ENCODE assay signal across 22 mouse cellular contexts in the genomic region with DNA sequence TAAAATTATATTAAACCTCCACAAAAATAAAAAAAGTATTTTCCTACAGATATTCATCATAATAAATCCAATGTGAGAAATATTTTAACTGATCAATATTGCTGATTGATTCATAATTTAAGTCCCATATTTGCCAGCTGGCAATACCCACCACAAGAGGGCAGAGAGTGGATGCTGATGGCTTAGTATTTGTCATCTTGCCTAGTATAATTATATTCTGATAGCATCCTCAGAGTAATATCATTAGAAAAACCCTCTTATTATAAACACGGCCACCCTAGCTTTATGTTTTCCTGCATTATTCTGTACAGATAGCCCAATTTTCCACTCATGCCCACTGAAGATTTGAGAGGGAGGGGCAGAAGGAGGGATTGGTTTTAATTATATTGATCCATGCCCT.
DNase-seq lines count a peak whose midpoint lies in the region; ATAC-seq and TF ChIP-seq lines count a peak whose summit lies in the region.
"Had no signal": no experiment of that assay in that cellular context is flagged by ENCODE, and none has a peak within 500 bp of the region (broad histone marks: within the 10 kb centered on the region; RNA-seq: fewer than 3 reads in every experiment).

No protein-coding gene starts in this region.

- H3K27me3 ChIP-seq in heart, postnatal 0 days (ENCODE audit: control insufficient read depth, insufficient read depth, low read length) = no peaks in the 10 kb centered on the region
- H3K27me3 ChIP-seq in forebrain, embryonic 15.5 days = no peaks in the 10 kb centered on the region
- H3K27me3 ChIP-seq: heart, embryonic 13.5 days; hindbrain, embryonic 13.5 days; intestine, embryonic 15.5 days; limb, embryonic 12.5 days; megakaryocyte, embryonic 14.5 days; midbrain, embryonic 15.5 days had no signal

- no peak overlapping the region for H3K4me2 ChIP-seq in heart, postnatal 0 days (ENCODE audit: low read depth, low read length)
- no peak overlapping the region for H3K4me2 ChIP-seq in forebrain, embryonic 15.5 days (replicated peaks)
- H3K4me2 ChIP-seq: heart, embryonic 13.5 days; hindbrain, embryonic 13.5 days; intestine, embryonic 15.5 days; limb, embryonic 12.5 days; liver, embryonic 11.5 days; midbrain, embryonic 15.5 days had no signal

- 69% methylated on average over 1 of the region's 1 CpGs for WGBS in heart, postnatal 0 days
- WGBS in forebrain, embryonic 15.5 days = 48% methylated on average over 1 of the region's 1 CpGs

- TF ChIP-seq CTCF in heart, postnatal 0 days (IDR thresholded peaks at IDR 0.05; ENCODE audit: low read depth) = peak; percentile 17; the same call in 1 of the 2 replicates
- peak; percentile 36 for TF ChIP-seq CTCF in left cerebral cortex, adult 2 months (IDR thresholded peaks at IDR 0.05)
- TF ChIP-seq CTCF in brain, embryonic 14.5 days (IDR thresholded peaks at IDR 0.05; ENCODE audit: borderline replicate concordance, extremely low read depth, insufficient read depth, insufficient read length) = peak; percentile 43; the same call in 1 of the 2 replicates

- no peak for ATAC-seq in heart, postnatal 0 days (ENCODE audit: insufficient read depth, low read depth)
- ATAC-seq in forebrain, embryonic 15.5 days (replicated peaks) = peak; percentile 57
- ATAC-seq: intestine, embryonic 15.5 days; liver, postnatal 0 days; midbrain, embryonic 15.5 days had no signal

- H3K9me3 ChIP-seq in heart, postnatal 0 days (replicated peaks; ENCODE audit: control insufficient read depth, low read length) = no peaks in the 10 kb centered on the region
- H3K9me3 ChIP-seq in forebrain, embryonic 15.5 days = no peaks in the 10 kb centered on the region
- H3K9me3 ChIP-seq: heart, embryonic 13.5 days; hindbrain, embryonic 13.5 days; intestine, embryonic 15.5 days; limb, embryonic 12.5 days; megakaryocyte, embryonic 14.5 days; midbrain, embryonic 15.5 days had no signal

- no peak overlapping the region for H3K9ac ChIP-seq in heart, postnatal 0 days (replicated peaks; ENCODE audit: low read depth, low read length)
- H3K9ac ChIP-seq in forebrain, embryonic 15.5 days (replicated peaks) = no peak overlapping the region
- H3K9ac ChIP-seq: heart, embryonic 13.5 days; hindbrain, embryonic 13.5 days; intestine, embryonic 15.5 days; limb, embryonic 12.5 days; liver, postnatal 0 days; midbrain, embryonic 15.5 days had no signal

- TF ChIP-seq POLR2A in brain, embryonic 14.5 days (IDR thresholded peaks at IDR 0.05; ENCODE audit: borderline replicate concordance, extremely low read depth, insufficient read depth, insufficient read length, poor library complexity, severe bottlenecking) = no peak

- H3K36me3 ChIP-seq in heart, postnatal 0 days (replicated peaks; ENCODE audit: control insufficient read depth, insufficient read depth, low read length) = no peaks in the 10 kb centered on the region
- no peaks in the 10 kb centered on the region for H3K36me3 ChIP-seq in forebrain, embryonic 15.5 days
- H3K36me3 ChIP-seq: heart, embryonic 13.5 days; hindbrain, embryonic 13.5 days; intestine, embryonic 15.5 days; limb, embryonic 12.5 days; midbrain, embryonic 15.5 days had no signal

- H3K4me3 ChIP-seq in heart, postnatal 0 days (ENCODE audit: low read depth, low read length) = no peak overlapping the region
- H3K4me3 ChIP-seq in left cerebral cortex, adult 2 months = no peak overlapping the region
- no peak overlapping the region for H3K4me3 ChIP-seq in forebrain, embryonic 15.5 days
- H3K4me3 ChIP-seq: heart, adult 2 months; heart, embryonic 13.5 days; hindbrain, embryonic 13.5 days; intestine, embryonic 15.5 days; limb, embryonic 12.5 days; megakaryocyte, embryonic 14.5 days; midbrain, embryonic 15.5 days had no signal

- no peaks in the 10 kb centered on the region for H3K4me1 ChIP-seq in heart, postnatal 0 days (ENCODE audit: control insufficient read depth, insufficient read depth)
- H3K4me1 ChIP-seq in forebrain, embryonic 15.5 days = no peaks in the 10 kb centered on the region
- H3K4me1 ChIP-seq: heart, embryonic 13.5 days; hindbrain, embryonic 13.5 days; intestine, embryonic 15.5 days; limb, embryonic 12.5 days; megakaryocyte, embryonic 14.5 days; midbrain, embryonic 15.5 days had no signal

- DNase-seq in heart, postnatal 0 days (ENCODE audit: low spot score) = no peak
- no peak for DNase-seq in heart, adult 18-20 months
- DNase-seq in left cerebral cortex, adult 2 months (ENCODE audit: extremely low spot score in 1 of 2, low spot score in 2 of 2) = no peak
- DNase-seq in left cerebral cortex, adult 11 months (ENCODE audit: low spot score) = no peak
- DNase-seq in brain, embryonic 14.5 days (ENCODE audit: low read depth) = peak; percentile 70
- no peak for DNase-seq in lung, postnatal 10 days
- DNase-seq: adrenal gland, adult 2 months; cerebellum, adult 8-10 months; gastrocnemius, postnatal 25 days; heart, adult 2 months; kidney, postnatal 36 days; liver, postnatal 0 days; thymus, adult 2 months; thymus, postnatal 4 days had no signal

- intact Hi-C loops in left cerebral cortex, adult 2 months (cut with DNase I) = loop anchor here (5.0 to 10.0 kb wide), 2 partner anchors 1578 to 1976 kb away; no protein-coding TSS in a partner anchor

- H3K27ac ChIP-seq in heart, postnatal 0 days (ENCODE audit: low read depth) = no peak overlapping the region
- H3K27ac ChIP-seq in left cerebral cortex, adult 2 months = no peak overlapping the region
- H3K27ac ChIP-seq in forebrain, embryonic 15.5 days (replicated peaks) = no peak overlapping the region
- H3K27ac ChIP-seq: heart, adult 2 months; heart, embryonic 13.5 days; hindbrain, embryonic 13.5 days; intestine, embryonic 15.5 days; limb, embryonic 12.5 days; midbrain, embryonic 15.5 days had no signal

- TF ChIP-seq EP300 in heart, postnatal 0 days (IDR thresholded peaks at IDR 0.05; ENCODE audit: low read depth) = no peak
